Mouse (Mus musculus) heart, postnatal 0 days (tissue): ENCODE measurements around the gene Trib2. TPM values are rescaled to one million over a fixed set of nuclear protein-coding genes. Genes with fewer than 3 reads are reported as not detected.

Experiments
- ATAC-seq: fragments of 200-750 bp; cut with Nextera tagmentation; 2 replicates; pipeline ENCODE4 v1.8.0; 2017; ENCODE audit warnings: low read depth, moderate number of reproducible peaks, moderate library complexity; ENCODE audit not compliant: insufficient read depth
- DNase-seq: peaks from one replicate; pipeline ENCODE4 v3.0.0-alpha.2; 2016; ENCODE audit warnings: low spot score
- H3K27ac ChIP-seq: fragments of 300-500 bp; sonication (generic); 2 replicates; pipeline ENCODE4 v1.5.1; 2014; ENCODE audit warnings: low read depth, mild to moderate bottlenecking
- H3K27me3 ChIP-seq: fragments of 300-500 bp; sonication (generic); 2 replicates; pipeline ENCODE4 v1.6.1; 2014; ENCODE audit warnings: low read length, mixed read lengths; ENCODE audit not compliant: control insufficient read depth, insufficient read depth
- H3K36me3 ChIP-seq: fragments of 300-500 bp; sonication (generic); replicated peaks from 2 replicates; pipeline ENCODE4 v1.6.1; 2014; ENCODE audit warnings: low read length, mixed read lengths; ENCODE audit not compliant: control insufficient read depth, insufficient read depth
- H3K4me1 ChIP-seq: fragments of 300-500 bp; sonication (generic); 2 replicates; pipeline ENCODE4 v1.6.1; 2014; ENCODE audit warnings: antibody characterized with exemption; ENCODE audit not compliant: control insufficient read depth, insufficient read depth
- H3K4me2 ChIP-seq: fragments of 300-500 bp; sonication (generic); 2 replicates; pipeline ENCODE4 v1.6.1; 2014; ENCODE audit warnings: low read depth, mild to moderate bottlenecking, low read length, moderate library complexity
- H3K4me3 ChIP-seq: fragments of 300-500 bp; sonication (generic); 2 replicates; pipeline ENCODE4 v1.5.1; 2014; ENCODE audit warnings: low read depth, low read length
- H3K9ac ChIP-seq: fragments of 300-500 bp; sonication (generic); replicated peaks from 2 replicates; pipeline ENCODE4 v1.6.1; 2014; ENCODE audit warnings: low read depth, low read length, mixed read lengths
- H3K9me3 ChIP-seq: fragments of 300-500 bp; sonication (generic); replicated peaks from 2 replicates; pipeline ENCODE4 v1.6.1; 2016; ENCODE audit warnings: low read length; ENCODE audit not compliant: control insufficient read depth
- CTCF ChIP-seq: IDR thresholded peaks from 2 replicates; pipeline ENCODE4 v1.5.1; 2016; ENCODE audit warnings: antibody characterized with exemption, control low read depth, low read depth
- EP300 ChIP-seq: IDR thresholded peaks from 2 replicates; pipeline ENCODE4 v1.6.1; 2016; ENCODE audit warnings: antibody characterized with exemption, low read depth
- WGBS: fragments of 180-500 bp; shearing (Covaris S2); extraction: QIAGEN DNeasy Blood & Tissue Kit; methylation state at CpG from one replicate; pipeline ENCODE4 v1.1.7; 2014; 5-methylcytosine and 5-hydroxymethylcytosine counted together
- polyA plus RNA-seq: library from polyadenylated mRNA; unstranded; fragments of >200 nt; fragmentation: Nextera tagmentation; extraction: Ambion mirVana; gene quantifications from 2 replicates; pipeline ENCODE4 v1.2.1, GENCODE M21; 2015
- total RNA-seq: library from RNA; depleted of rRNA; stranded (reverse); fragments of >200 nt; gene quantifications from 2 replicates; pipeline ENCODE4 v1.2.3, GENCODE M21; 2014; ENCODE audit warnings: low replicate concordance

Trib2 gene
- total and polyA plus RNA-seq, 2 experiments from 2014 or later = 57.1 to 91.1 TPM

- H3K36me3 ChIP-seq = peaks cover 17% of the 10 kb centered on the region; the same call in 1 of the 2 replicates
- peak overlapping the region; percentile 77 for H3K4me2 ChIP-seq
- no peak for ATAC-seq
- H3K27me3 ChIP-seq = no peaks in the 10 kb centered on the region
- TF ChIP-seq EP300 (no peak), CTCF (no peak)
- H3K4me3 ChIP-seq = peak overlapping the region; percentile 81
- peak overlapping the region; percentile 100 for H3K27ac ChIP-seq
- H3K4me1 ChIP-seq = peaks cover 35% of the 10 kb centered on the region
- no peak for DNase-seq
- 3% methylated on average over 5 of the region's 5 CpGs for WGBS
- peak overlapping the region; percentile 95 for H3K9ac ChIP-seq
- H3K9me3 ChIP-seq = no peaks in the 10 kb centered on the region
Measured at GRCm38 (mm10) chr12:15813819-15814165, 2.9 kb downstream of the Trib2 start.

- Histone ChIP-seq H3K27ac (peak overlapping the region; percentile 100), H3K4me1 (peaks cover 39% of the 10 kb centered on the region), H3K9ac (peak overlapping the region; percentile 95), H3K27me3 (no peaks in the 10 kb centered on the region), H3K4me2 (peak overlapping the region; percentile 77), H3K36me3 (peaks cover 21% of the 10 kb centered on the region), H3K4me3 (peak overlapping the region; percentile 81), H3K9me3 (no peaks in the 10 kb centered on the region)
- peak; percentile 81 for DNase-seq
- WGBS = 9% methylated on average over 12 of the region's 12 CpGs
- TF ChIP-seq EP300 (no peak), CTCF (no peak)
- no peak for ATAC-seq
Measured at GRCm38 (mm10) chr12:15813133-15813818, 3.4 kb downstream of the Trib2 start.

GRCm38 (mm10) chr12:15812139-15812962 lies 4.4 kb downstream of the Trib2 start:
- DNase-seq (peak; percentile 22), ATAC-seq (no peak)
- peak overlapping the region; percentile 95 for H3K9ac ChIP-seq
- no peaks in the 10 kb centered on the region for H3K27me3 ChIP-seq
- peaks cover 39% of the 10 kb centered on the region for H3K4me1 ChIP-seq
- no peak for TF ChIP-seq CTCF
- no peak for TF ChIP-seq EP300
- peak overlapping the region; percentile 100 for H3K27ac ChIP-seq
- peaks cover 31% of the 10 kb centered on the region for H3K36me3 ChIP-seq
- H3K4me2 ChIP-seq = peak overlapping the region; percentile 77
- no peaks in the 10 kb centered on the region for H3K9me3 ChIP-seq
- 12% methylated on average over 6 of the region's 6 CpGs for WGBS
- H3K4me3 ChIP-seq = peak overlapping the region; percentile 81

GRCm38 (mm10) chr12:15811682-15812081 lies 5.0 kb downstream of the Trib2 start:
- Histone ChIP-seq H3K4me2 (peak overlapping the region; percentile 77), H3K27ac (peak overlapping the region; percentile 100), H3K9ac (peak overlapping the region; percentile 95), H3K9me3 (no peaks in the 10 kb centered on the region), H3K27me3 (no peaks in the 10 kb centered on the region), H3K36me3 (peaks cover 37% of the 10 kb centered on the region), H3K4me3 (peak overlapping the region; percentile 81), H3K4me1 (peaks cover 42% of the 10 kb centered on the region)
- TF ChIP-seq EP300 (no peak), CTCF (no peak)
- 14% methylated on average over 4 of the region's 4 CpGs for WGBS
- no peak for ATAC-seq
- DNase-seq = peak; percentile 54

GRCm38 (mm10) chr12:15810926-15811325 lies 5.8 kb downstream of the Trib2 start:
- DNase-seq (no peak), ATAC-seq (no peak)
- H3K4me3 ChIP-seq = peak overlapping the region; percentile 81
- H3K27ac ChIP-seq = peak overlapping the region; percentile 100
- H3K36me3 ChIP-seq = peaks cover 45% of the 10 kb centered on the region
- 24% methylated on average over 7 of the region's 7 CpGs for WGBS
- no peaks in the 10 kb centered on the region for H3K27me3 ChIP-seq
- H3K9ac ChIP-seq = peak overlapping the region; percentile 31
- TF ChIP-seq EP300 = no peak
- TF ChIP-seq CTCF = no peak
- H3K4me1 ChIP-seq = peaks cover 46% of the 10 kb centered on the region
- H3K9me3 ChIP-seq = no peaks in the 10 kb centered on the region
- H3K4me2 ChIP-seq = peak overlapping the region; percentile 77
